Mouse (Mus musculus): ENCODE data around the gene Ust.

- TF ChIP-seq CTCF (IDR thresholded peaks at IDR 0.05; ENCODE audit: control insufficient read depth, insufficient read depth, insufficient read length) = no peak
- no peak for TF ChIP-seq FOSL1 (IDR thresholded peaks at IDR 0.05; ENCODE audit: insufficient read depth, low read length, poor library complexity, severe bottlenecking)
- no peak for TF ChIP-seq MAX (IDR thresholded peaks at IDR 0.05)
These were observed 40.7 kb downstream of the Ust start for GRCm38 (mm10) chr10:8477936-8478335.
